Mouse (Mus musculus): ENCODE data around the gene Clint1. TPM values are rescaled to one million over a fixed set of nuclear protein-coding genes. Genes with fewer than 3 reads are reported as not detected.

Clint1 gene
- polyA plus RNA-seq (2016; fragmentation: Nextera tagmentation; extraction: Ambion mirVana): 109 and 111 TPM in 2 replicates

DNA sequence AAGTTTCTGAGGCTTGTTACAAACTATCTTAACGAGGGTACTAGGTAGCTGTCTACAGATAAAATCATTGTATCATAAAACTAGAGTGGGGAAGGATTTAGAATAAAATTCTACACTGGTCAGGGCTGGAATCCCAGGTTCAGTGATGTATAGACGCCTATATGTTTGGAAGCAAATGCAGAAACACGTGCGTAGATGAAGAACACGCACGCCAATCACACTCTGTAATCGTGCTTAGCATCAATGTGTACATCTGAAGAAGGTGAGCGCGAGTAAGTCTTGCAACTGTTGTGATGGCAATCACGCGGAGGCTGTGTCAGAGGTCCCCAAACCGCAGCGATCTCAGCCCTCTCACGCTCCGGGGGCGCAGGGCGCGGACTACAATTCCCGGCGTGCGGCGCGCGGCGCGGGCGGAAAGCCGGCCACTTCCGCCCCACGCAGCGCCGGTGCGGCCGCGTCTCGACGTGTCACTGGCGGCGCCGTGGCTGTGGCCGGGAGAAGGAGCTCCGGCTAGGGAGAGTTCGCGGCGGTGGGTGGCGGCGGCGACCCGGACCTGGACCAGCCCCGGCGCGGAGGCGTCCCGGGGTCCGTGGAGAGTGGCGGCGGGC is at the start of gene Clint1:
TSS of gene Clint1 (plus strand) at position 536 of the 608 bp plus-strand sequence.
- Histone ChIP-seq H3K36me3 (peaks cover 28% of the 10 kb centered on the region), H3K27me3 (replicated peaks) (no peaks in the 10 kb centered on the region), H3K9ac (peak within 1 kb of the TSS; percentile 99), H3K4me1 (peaks cover 54% of the 10 kb centered on the region), H3K4me3 (peak within 1 kb of the TSS; percentile 97), H3K4me2 (peak within 1 kb of the TSS; percentile 75), H3K27ac (peak within 1 kb of the TSS; percentile 94), H3K9me3 (replicated peaks) (no peaks in the 10 kb centered on the region)
- WGBS (ENCODE audit: insufficient replicate concordance): under 1% methylated on average over 57 of the region's 57 CpGs
- peak; percentile 84 for ATAC-seq

DNA sequence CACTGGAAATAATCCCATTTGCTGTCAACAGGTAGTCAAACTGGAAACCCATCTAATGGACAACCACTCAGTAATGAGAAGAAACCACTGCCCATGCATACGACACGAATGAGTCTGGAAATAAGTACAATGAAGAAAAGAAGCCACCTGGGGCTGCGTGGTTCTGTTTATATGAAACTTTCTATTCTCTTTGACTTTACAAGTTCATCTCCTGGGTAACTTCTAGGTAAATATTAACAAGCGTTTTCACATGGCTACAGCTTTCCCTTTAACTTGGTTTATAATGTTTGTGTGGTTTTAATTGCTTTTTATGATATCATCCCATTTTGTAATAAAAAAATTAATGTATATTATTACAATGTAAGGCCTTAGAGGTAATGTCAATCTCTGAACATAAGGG is 47.8 kb upstream of the Clint1 start:
- Histone ChIP-seq H3K36me3 (no peaks in the 10 kb centered on the region), H3K9ac (0 out of 2 replicates have a peak overlapping the region, but pooled peaks have one; percentile 59), H3K27ac (peak overlapping the region; percentile 99), H3K27me3 (replicated peaks) (no peaks in the 10 kb centered on the region), H3K9me3 (replicated peaks) (no peaks in the 10 kb centered on the region), H3K4me1 (peaks cover 95% of the 10 kb centered on the region), H3K4me3 (no peak overlapping the region), H3K4me2 (no peak overlapping the region)
- no peak for ATAC-seq
- 84% methylated on average over 4 of the region's 4 CpGs for WGBS (ENCODE audit: insufficient replicate concordance)

DNA sequence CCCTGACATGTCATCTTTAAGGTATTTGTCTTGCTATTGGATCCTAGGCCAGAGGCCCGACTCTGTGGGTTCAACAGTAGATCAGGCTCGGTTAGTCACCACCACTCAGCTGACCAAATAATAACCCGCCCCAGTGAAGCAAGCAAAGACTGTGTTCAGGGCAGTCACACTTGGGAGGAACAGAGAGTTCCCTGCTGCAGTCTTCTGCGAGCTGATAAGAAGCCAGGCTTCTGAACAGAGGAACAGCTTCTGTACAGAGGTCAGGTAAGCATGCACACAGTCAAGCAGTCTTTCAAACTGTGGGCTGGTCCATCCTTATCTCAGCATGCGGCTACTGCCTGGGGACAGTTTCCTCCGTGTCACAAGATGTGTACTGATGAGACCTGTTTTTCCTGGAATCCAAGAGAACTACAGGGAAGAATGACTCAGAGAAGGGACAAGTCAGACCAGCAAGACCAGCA is 46.5 kb upstream of the Clint1 start:
- Histone ChIP-seq H3K27me3 (replicated peaks) (no peaks in the 10 kb centered on the region), H3K4me1 (peaks cover 95% of the 10 kb centered on the region), H3K36me3 (no peaks in the 10 kb centered on the region), H3K9me3 (replicated peaks) (no peaks in the 10 kb centered on the region), H3K4me3 (no peak overlapping the region), H3K9ac (peak overlapping the region; percentile 59), H3K27ac (peak overlapping the region; percentile 99), H3K4me2 (peak overlapping the region; percentile 55)
- ATAC-seq: peak; percentile 97
- WGBS (ENCODE audit: insufficient replicate concordance): 7% methylated on average over 6 of the region's 6 CpGs

DNA sequence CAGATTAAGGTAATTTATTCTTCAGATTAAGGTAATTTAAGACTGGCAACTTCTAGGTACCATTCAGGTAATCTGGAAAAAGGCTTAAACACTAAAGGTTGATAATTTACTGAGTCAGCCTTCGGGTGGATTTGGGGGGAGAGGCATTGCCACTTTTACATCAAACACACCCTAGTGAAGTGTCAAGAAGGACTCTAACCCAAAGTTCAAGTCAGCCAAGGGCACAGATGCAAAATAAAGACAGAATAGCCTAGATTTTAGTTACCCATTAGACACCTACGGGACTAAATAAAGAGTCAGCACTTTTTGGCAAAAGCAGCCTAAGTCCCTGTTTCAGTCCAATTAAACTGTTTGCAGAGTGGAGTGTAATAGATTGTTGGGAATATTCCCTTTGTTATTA is 46.0 kb upstream of the Clint1 start:
- WGBS (ENCODE audit: insufficient replicate concordance): 38% methylated on average over 2 of the region's 2 CpGs
- Histone ChIP-seq H3K4me2 (peak overlapping the region; percentile 55), H3K27ac (peak overlapping the region; percentile 99), H3K9me3 (replicated peaks) (no peaks in the 10 kb centered on the region), H3K4me3 (peak overlapping the region; percentile 24), H3K9ac (peak overlapping the region; percentile 63), H3K27me3 (replicated peaks) (no peaks in the 10 kb centered on the region), H3K36me3 (no peaks in the 10 kb centered on the region), H3K4me1 (peaks cover 95% of the 10 kb centered on the region)
- ATAC-seq: no peak

DNA sequence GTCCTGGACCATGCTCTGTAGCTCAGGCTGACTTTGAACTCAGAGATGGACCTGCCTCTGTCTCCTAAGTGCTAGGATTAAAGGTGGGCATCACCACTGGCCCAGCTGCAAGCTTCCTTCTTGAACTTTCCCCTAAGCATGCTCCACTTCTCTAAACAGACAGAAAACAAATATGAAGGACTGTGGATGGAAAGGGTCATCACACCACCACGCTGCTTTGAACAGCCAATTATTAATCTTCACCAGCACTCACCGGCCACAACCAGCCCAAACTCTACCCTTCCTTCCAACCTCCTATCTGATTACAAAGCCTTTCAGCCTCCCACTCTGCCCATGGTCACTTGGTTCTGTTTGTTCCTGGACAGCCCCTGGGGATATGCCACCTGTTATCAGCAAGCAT is 45.6 kb upstream of the Clint1 start:
- H3K9ac ChIP-seq: peak overlapping the region; percentile 63
- WGBS (ENCODE audit: insufficient replicate concordance): 69% methylated on average over 2 of the region's 2 CpGs

DNA sequence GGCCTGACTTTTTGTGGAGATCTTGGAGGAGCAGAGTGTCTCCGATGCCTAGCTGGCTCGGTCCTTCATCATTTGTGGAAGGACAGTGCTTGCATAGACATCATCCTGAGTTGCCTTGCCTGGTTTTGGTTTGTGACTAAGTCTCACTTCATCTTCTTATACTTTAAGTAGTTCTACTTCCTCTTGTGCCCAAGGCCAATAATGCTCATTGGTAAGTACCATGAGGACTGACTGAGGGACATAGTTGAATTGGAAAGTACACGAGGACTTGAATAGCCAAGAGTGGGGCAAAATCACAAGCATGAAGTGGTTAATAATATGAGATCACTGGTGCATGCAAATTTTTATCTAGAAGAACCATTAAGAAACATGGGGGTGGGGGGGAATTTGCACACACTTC is 45.0 kb upstream of the Clint1 start:
- Histone ChIP-seq H3K27me3 (replicated peaks) (no peaks in the 10 kb centered on the region), H3K36me3 (no peaks in the 10 kb centered on the region), H3K9me3 (replicated peaks) (no peaks in the 10 kb centered on the region), H3K27ac (peak overlapping the region; percentile 99), H3K4me2 (peak overlapping the region; percentile 55), H3K4me1 (peaks cover 95% of the 10 kb centered on the region), H3K9ac (peak overlapping the region; percentile 63), H3K4me3 (peak overlapping the region; percentile 24)
- ATAC-seq: no peak
- WGBS (ENCODE audit: insufficient replicate concordance): 72% methylated on average over 3 of the region's 3 CpGs

More for the DNA sequence above, 45.6 kb upstream of the Clint1 start:
- Histone ChIP-seq H3K4me1 (peaks cover 95% of the 10 kb centered on the region), H3K4me2 (peak overlapping the region; percentile 55), H3K27me3 (replicated peaks) (no peaks in the 10 kb centered on the region), H3K4me3 (peak overlapping the region; percentile 24), H3K9me3 (replicated peaks) (no peaks in the 10 kb centered on the region), H3K36me3 (no peaks in the 10 kb centered on the region), H3K27ac (peak overlapping the region; percentile 99)
- no peak for ATAC-seq

DNA sequence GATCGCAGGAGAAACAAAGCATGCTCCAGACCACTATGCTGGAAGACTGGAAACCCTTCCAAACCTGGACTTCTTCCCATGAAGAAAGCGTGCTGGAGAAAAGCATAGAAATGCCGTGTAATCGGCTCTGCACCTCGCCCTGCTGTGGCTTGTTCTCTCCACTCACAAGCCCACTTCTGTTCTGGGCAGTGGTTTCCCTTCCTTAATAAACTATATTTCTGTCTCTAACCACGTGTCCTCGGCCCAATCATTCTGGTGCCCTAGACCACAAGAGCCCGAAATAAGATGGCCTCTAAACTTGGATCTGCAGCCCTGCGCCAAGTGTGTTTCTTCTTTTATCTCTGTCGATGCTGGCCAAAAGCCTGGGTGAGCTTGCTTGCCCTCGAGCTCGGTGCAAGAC is 44.0 kb upstream of the Clint1 start:
- H3K36me3 ChIP-seq: no peaks in the 10 kb centered on the region
- no peak overlapping the region for H3K4me3 ChIP-seq
- H3K27ac ChIP-seq: peak overlapping the region; percentile 99
- peak overlapping the region; percentile 63 for H3K9ac ChIP-seq
- no peak for ATAC-seq
- WGBS (ENCODE audit: insufficient replicate concordance): 46% methylated on average over 12 of the region's 12 CpGs
- H3K27me3 ChIP-seq (replicated peaks): no peaks in the 10 kb centered on the region
- H3K4me2 ChIP-seq: peak overlapping the region; percentile 55
- peaks cover 94% of the 10 kb centered on the region for H3K4me1 ChIP-seq
- H3K9me3 ChIP-seq (replicated peaks): no peaks in the 10 kb centered on the region

DNA sequence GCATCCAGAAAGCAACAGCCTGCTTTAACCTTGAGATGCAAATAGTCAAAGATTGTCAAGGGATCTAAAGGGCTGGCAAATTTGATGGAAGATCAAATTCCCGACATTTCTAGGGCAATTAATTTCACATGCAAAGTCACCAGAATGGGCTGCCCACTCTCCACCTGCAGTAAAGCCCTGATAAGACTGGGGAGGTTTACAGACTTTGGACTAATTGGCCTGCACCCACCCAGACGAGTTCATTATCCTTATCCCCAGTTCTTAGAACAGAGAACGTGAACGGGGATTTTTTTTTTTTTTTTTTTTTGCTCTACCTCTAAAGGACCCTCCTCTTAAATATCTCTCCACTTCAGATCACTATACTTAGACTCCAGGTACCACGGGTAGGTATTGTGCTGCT is 42.4 kb upstream of the Clint1 start:
- Histone ChIP-seq H3K4me1 (peaks cover 80% of the 10 kb centered on the region), H3K27me3 (replicated peaks) (no peaks in the 10 kb centered on the region), H3K4me2 (peak overlapping the region; percentile 55), H3K9ac (peak overlapping the region; percentile 63), H3K9me3 (replicated peaks) (no peaks in the 10 kb centered on the region), H3K4me3 (no peak overlapping the region), H3K36me3 (no peaks in the 10 kb centered on the region), H3K27ac (peak overlapping the region; percentile 99)
- 23% methylated on average over 5 of the region's 5 CpGs for WGBS (ENCODE audit: insufficient replicate concordance)
- ATAC-seq: no peak

DNA sequence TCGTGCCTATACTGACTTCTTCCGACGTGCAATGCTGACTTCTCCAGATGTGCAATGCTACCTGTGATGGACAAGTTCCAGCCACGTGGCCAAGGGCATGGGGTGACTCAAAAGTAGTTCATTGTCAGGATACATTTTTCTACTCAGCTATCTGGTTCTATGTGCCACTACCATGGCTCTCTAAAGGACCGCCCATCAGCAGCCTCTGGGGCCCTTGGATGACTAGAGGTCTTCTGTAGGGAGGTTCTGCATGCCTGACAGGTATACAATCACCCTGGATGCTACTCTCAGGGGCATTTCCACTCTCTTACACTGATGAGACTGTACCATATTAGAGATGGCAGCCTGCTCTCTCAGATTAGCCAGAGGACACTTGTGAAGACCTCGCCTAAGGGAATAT is 41.8 kb upstream of the Clint1 start:
- Histone ChIP-seq H3K4me3 (no peak overlapping the region), H3K27ac (peak overlapping the region; percentile 99), H3K9me3 (replicated peaks) (no peaks in the 10 kb centered on the region), H3K9ac (peak overlapping the region; percentile 51), H3K36me3 (no peaks in the 10 kb centered on the region), H3K27me3 (replicated peaks) (no peaks in the 10 kb centered on the region), H3K4me1 (peaks cover 74% of the 10 kb centered on the region), H3K4me2 (peak overlapping the region; percentile 55)
- ATAC-seq: no peak
- WGBS (ENCODE audit: insufficient replicate concordance): 64% methylated on average over 6 of the region's 6 CpGs

DNA sequence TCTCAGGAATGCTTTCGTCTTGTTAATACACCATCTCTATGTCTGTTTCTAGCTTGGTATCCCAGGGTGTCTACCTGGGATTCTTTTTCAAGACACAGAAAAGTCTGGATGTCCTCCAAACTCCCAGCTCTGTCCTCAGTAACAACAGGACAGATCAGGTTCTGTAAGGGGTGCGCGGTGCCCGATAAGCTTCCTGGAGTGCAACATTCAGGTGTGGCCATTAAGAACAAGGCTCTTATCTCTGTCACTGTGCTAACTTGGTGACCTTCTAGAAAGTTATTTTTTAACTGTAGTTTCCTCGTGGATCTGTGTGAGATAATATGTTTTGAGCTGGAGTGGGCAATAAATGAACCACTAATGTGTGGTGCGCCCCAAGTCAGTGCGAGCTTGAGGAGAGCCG is 41.0 kb upstream of the Clint1 start:
- Histone ChIP-seq H3K9ac (peak overlapping the region; percentile 51), H3K36me3 (no peaks in the 10 kb centered on the region), H3K4me1 (peaks cover 66% of the 10 kb centered on the region), H3K27ac (peak overlapping the region; percentile 99), H3K9me3 (replicated peaks) (no peaks in the 10 kb centered on the region), H3K4me3 (no peak overlapping the region), H3K4me2 (peak overlapping the region; percentile 55), H3K27me3 (replicated peaks) (no peaks in the 10 kb centered on the region)
- WGBS (ENCODE audit: insufficient replicate concordance): 50% methylated on average over 8 of the region's 8 CpGs
- ATAC-seq: peak; percentile 85

DNA sequence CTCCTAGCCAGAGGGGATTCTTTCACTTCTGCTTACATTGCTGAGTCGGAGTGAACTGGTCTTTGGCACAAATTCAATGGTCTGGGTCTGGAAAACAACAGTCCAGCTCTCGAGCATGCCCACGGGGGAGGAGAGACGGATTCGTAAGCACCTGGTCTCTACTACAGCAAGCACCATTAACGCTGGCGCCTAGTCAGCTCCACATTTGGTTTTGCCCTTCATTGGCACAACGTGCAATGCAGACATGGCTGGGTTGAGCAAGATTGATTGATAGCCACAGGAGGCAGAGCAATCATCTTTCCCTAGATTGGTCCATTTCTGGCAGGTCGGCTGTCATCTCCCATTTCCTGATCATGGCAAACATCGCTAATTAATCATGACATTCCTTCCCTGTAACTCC is 36.2 kb upstream of the Clint1 start:
- 80% methylated on average over 10 of the region's 10 CpGs for WGBS (ENCODE audit: insufficient replicate concordance)
- H3K27ac ChIP-seq: no peak overlapping the region
- ATAC-seq: no peak

DNA sequence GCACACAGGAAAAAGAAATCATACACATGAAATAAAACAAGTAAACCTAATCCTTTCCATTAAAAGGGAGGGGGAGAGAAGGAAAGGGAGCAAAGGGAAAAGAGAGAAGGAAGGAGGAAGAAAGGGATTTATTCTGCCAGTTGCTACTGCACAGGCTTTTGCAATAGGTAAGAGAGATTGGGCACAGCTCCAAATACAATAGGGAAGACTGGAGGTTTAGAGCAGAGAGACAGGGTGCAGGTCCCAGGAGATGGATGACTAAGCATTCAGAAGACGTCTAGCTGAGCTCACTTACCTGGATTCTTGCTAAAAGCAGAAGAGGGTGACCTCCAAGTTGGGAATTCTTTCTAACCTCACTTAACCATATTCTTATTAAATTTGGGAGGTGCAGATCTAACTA is 35.1 kb upstream of the Clint1 start:
- no peaks in the 10 kb centered on the region for H3K9me3 ChIP-seq (replicated peaks)
- H3K4me2 ChIP-seq: no peak overlapping the region
- WGBS (ENCODE audit: insufficient replicate concordance): 36% methylated on average over 1 of the region's 1 CpGs
- no peaks in the 10 kb centered on the region; the same call in 1 of the 2 replicates for H3K27me3 ChIP-seq (replicated peaks)
- H3K4me3 ChIP-seq: no peak overlapping the region
- H3K9ac ChIP-seq: no peak overlapping the region
- no peak overlapping the region for H3K27ac ChIP-seq
- no peak for ATAC-seq
- H3K4me1 ChIP-seq: peaks cover 7% of the 10 kb centered on the region
- no peaks in the 10 kb centered on the region for H3K36me3 ChIP-seq

More for the DNA sequence above, 36.2 kb upstream of the Clint1 start:
- no peaks in the 10 kb centered on the region; the same call in 1 of the 2 replicates for H3K27me3 ChIP-seq (replicated peaks)
- peaks cover 18% of the 10 kb centered on the region for H3K4me1 ChIP-seq
- no peak overlapping the region for H3K4me2 ChIP-seq
- no peak overlapping the region for H3K4me3 ChIP-seq
- H3K36me3 ChIP-seq: no peaks in the 10 kb centered on the region
- no peak overlapping the region for H3K9ac ChIP-seq
- H3K9me3 ChIP-seq (replicated peaks): no peaks in the 10 kb centered on the region

Data from liver, embryonic 12.5 days (tissue).